Mouse (Mus musculus): ENCODE measurements around the gene Dnah2.

The Dnah2 gene

DNA sequence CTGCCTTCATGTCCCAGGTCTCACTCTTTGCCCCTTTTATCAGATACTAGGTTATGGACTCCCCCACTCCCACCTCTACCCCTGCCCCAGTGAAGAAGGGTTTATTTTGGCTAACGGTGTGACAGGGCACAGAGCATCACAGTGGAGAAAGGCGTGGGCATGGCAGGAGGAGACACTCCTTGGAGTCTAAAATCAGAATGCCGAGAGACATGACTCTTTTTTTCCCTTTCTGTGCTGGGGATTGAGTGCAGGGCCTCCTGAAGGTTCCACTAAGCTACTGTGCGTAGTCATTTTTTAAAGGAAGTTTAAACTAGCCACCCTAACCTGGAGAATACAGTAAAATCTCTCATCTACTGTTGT is 20.9 kb downstream of the Dnah2 start:
- no peak for DNase-seq (ENCODE audit: low spot score)

- DNase-seq (ENCODE audit: low spot score), result no peak
These were observed 21.5 kb downstream of the Dnah2 start for GRCm38 (mm10) chr11:69527098-69528030.

DNA sequence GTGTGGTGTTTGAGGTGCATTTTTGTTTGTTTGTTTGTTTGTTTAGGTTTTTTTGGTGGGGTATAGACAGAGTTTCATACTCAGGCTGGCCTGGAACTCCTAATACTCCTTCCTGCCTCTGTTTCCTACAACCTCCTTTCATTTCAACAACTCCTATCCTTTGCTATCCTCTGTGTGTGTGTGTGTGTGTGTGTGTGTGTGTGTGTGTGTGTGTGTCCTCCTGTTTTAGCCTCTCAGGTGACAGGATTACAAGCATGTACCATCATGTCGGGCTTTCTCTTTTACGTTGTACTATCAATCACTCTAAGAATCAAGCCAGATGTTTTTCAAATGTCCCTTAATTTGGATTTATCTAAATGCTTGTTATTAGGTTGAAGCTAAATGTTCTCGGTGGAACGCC is 22.3 kb downstream of the Dnah2 start:
- no peak for DNase-seq (ENCODE audit: low spot score)

- no peak for DNase-seq (ENCODE audit: low spot score)
These were observed 23.2 kb downstream of the Dnah2 start for GRCm38 (mm10) chr11:69525661-69526060.

- DNase-seq (ENCODE audit: low spot score), result no peak
These were observed 25.3 kb downstream of the Dnah2 start for GRCm38 (mm10) chr11:69523651-69524050.

DNA sequence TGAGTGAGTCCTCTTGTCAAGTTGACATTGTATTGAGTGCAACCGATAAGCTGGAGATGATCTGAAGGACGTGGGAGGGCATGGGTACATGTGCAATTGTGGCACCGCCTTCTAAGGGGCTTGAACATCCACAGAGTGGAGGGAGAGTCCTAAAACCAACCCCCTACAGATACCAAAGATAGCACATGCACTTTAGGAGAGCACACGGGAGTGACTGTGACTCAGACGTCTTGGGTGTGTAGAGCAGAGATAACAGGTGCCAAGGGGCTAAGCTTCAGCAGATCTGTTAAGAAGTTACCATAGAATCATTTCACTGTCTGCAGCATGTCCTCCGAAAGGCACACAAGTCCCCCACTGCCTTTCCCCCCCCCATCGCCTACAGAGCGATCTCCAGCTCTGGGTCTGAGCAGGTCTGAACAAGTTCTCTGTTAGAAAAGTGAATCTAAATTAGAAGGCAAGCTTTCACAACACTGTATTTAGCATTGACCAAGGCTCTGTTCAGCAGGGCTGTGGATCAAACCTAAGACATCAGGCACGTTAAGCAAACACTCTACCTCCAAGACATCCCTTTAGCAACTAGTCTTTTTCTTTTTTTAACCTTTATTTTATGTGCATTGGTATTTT is 27.3 kb downstream of the Dnah2 start:
- no peak for DNase-seq (ENCODE audit: low spot score)

- no peak for DNase-seq (ENCODE audit: low spot score)
These were observed 28.9 kb downstream of the Dnah2 start for GRCm38 (mm10) chr11:69519976-69520375.

DNA sequence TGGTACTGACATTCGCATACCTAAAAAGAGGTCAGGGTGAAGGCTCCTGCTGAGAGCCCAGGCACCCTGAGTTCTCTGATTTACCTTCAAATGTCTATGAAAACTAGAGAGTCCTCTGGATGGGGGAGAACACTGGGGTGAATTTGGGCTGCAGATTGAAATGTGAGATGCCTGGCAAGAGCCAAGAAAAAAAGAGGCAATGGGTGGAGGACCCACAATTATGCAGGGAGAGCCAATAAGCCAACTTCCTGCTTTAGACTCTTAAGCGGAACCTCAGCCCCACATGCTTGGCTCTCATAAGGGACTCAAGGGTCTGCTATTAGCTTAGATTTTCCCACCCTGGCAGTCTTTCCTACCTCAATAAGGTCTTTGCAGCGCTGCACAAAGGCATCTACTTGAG is 32.2 kb downstream of the Dnah2 start:
- no peak for DNase-seq (ENCODE audit: low spot score)

- no peak for DNase-seq (ENCODE audit: low spot score)
These were observed 32.7 kb downstream of the Dnah2 start for GRCm38 (mm10) chr11:69516151-69516640.

DNA sequence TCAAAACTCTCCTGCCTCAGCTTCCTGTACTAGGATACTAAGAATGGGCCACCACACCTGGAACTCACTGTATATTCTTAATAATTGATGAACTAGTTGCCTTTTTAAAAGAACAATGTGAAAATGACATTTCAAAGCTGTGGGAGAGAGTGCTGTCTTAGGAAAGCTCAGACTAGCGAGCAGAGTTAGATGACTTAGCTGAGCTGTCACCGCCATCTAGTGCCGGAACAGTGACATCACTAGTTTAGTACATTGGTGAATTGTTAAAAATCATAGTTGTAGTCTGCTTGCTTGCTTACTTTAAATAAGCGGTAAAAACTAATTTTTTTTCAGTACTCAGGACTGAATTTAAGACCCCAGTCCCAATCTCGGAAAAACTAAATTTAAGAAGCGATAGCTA is 35.1 kb downstream of the Dnah2 start:
- DNase-seq (ENCODE audit: low spot score), result no peak

GRCm38 (mm10) chr11:69510796-69511496 is 38.0 kb downstream of the Dnah2 start:
- no peak for DNase-seq (ENCODE audit: low spot score)

DNA sequence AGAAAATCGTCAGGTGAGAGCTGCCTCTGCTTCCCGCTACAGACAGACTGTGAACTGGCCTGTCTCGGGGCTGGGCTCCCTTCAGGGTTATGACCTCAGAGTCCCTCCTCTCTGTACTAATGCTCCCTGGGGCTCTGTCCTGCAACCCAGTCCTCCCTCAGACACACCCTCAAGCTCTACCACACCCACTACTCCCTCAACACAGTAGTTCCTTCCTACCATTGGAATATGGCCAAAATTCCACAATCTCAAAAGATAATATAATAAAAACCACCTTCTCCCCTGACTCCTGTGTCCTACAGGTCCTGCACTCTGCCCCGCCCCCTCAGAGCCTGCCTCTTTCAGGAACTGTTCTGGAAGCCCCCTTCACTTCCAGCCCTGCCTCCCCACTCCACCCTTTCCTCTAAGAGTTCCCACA is 45.0 kb downstream of the Dnah2 start:
- no peak for DNase-seq (ENCODE audit: low spot score)

DNA sequence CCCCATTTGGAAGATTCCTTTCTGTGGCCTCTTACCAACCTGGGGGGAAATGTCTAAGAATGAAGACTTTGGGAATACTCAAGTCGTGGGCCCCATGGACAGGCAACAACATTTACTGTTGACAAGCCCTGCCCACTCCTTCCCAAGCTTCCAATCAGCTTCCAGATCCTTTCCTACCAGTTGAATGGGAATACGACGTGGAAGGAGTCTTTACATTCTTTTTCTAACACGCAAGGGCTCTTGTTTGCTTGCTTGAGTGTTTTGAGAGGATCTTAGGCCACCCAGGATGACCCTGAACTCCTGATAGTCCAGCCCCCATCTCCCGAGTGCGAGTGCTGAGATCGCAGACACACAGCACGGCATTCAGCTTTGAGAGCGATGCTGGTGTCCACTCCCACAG is 47.4 kb downstream of the Dnah2 start:
- DNase-seq (ENCODE audit: low spot score), result no peak

- no peak for DNase-seq (ENCODE audit: low spot score)
These were observed 49.8 kb downstream of the Dnah2 start for GRCm38 (mm10) chr11:69499140-69499539.

DNA sequence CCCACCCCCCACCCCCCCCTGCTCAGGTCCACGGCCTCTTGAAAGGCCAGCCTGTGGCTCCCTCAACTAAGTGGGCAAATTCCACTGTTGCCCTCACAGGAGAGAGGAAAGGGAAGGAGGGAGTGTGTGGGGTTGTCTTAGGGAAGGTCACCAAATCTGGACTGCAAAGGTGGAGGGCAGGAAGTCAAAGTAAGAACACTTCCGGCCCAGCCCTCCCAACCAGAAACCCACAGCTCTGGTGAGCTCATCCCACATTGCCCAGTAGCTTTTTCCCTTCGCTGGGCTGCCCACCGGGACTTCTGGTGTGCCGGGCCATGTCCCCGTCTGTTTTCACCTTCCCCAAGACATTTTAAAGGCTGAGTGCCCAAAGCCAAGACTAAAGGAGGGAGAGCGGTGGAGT is 57.2 kb downstream of the Dnah2 start:
- no peak for DNase-seq (ENCODE audit: low spot score)

GRCm38 (mm10) chr11:69490898-69491297 is 58.0 kb downstream of the Dnah2 start:
- no peak for DNase-seq (ENCODE audit: low spot score)

- no peak for DNase-seq (ENCODE audit: low spot score)
These were observed 61.4 kb downstream of the Dnah2 start for GRCm38 (mm10) chr11:69487474-69487873.

DNA sequence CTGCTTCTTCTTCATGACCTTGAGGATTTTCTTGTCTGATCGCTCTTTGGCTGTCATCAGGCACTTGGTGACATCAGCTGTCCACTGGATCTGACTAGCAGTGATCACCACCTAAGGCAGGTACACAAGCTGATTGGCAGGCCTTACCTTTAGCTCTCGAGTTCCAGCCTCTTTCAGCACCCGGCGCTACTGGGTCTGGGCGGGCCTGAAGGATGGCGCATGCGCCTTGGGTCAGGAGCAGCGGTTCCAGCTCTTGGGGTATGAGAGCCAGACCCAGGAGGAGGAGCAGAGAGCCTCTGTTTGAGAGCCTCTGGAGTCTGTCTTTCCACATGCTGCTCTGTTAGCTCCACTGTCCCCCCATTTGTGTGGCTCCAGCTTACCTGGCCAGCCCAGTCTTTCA is 71.3 kb downstream of the Dnah2 start:
- DNase-seq (ENCODE audit: low spot score), result no peak

GRCm38 (mm10) chr11:69476802-69477201 is 72.1 kb downstream of the Dnah2 start:
- DNase-seq (ENCODE audit: low spot score), result no peak

GRCm38 (mm10) chr11:69474737-69475136 is 74.2 kb downstream of the Dnah2 start:
- no peak for DNase-seq (ENCODE audit: low spot score)

DNA sequence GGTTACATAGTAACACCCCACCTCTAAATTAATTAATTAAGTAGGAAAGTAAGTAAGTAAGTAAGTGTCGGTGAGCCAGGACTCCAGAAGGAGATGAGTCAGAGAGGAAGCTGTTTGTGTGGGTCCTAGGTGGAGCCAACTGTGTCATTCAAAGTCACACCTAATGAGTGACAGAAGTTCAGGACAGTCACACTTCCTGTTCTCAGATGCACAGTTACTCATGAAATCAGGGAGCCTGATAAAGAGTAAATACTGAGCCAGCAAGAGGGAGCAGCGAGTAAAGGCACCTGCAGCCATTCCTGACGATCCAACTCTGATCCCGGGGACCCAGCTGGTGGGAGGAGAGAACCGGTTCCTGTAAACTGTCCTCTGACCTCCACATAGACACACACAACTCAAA is 76.2 kb downstream of the Dnah2 start:
- no peak for DNase-seq (ENCODE audit: low spot score)

- no peak for DNase-seq (ENCODE audit: low spot score)
These were observed 77.4 kb downstream of the Dnah2 start for GRCm38 (mm10) chr11:69471491-69471890.

DNA sequence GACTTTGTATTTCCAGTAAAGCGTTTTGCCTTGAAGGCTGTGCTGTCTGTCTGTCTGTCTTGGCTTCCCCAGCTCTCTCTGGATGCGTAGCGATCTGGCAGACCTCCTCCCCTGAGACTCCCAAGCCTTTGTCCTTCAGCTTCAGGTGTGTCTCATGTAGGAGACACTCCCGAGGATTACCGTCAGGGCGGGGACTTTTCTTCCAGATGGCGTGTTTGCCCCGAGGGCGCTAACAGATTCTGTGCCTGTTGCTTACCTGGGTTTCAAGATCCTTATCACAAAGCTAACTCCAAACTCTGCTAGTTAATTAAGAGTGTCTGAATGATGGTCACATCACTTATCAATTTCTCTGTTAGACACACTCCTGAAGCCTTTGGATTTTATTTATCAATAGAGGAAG is 79.6 kb downstream of the Dnah2 start:
- no peak for DNase-seq (ENCODE audit: low spot score)

Measured in spleen, adult 12 weeks (tissue).